Mouse (Mus musculus): ENCODE data around the gene Gm6408. TPM values are rescaled to one million over a fixed set of nuclear protein-coding genes. Genes with fewer than 3 reads are reported as not detected.

Gm6408 gene
- not detected for polyA plus RNA-seq (2015; fragmentation: Illumina TruSeq; extraction: RNeasy Lipid Tissue Mini Kit (QIAGEN cat#74804); ENCODE audit: insufficient read depth, low replicate concordance)

GRCm38 (mm10) chr5:146481665-146482064 is at the start of gene Gm6408:
TSS of gene Gm6408 (plus strand) at chr5:146481965.

GRCm38 (mm10) chr5:146491063-146491462 is 9.3 kb downstream of the Gm6408 start, which contains the start of gene Gm6370:
TSS of gene Gm6370 (plus strand) at chr5:146491363.

GRCm38 (mm10) chr5:146502099-146502498 is 20.3 kb downstream of the Gm6408 start, which contains the start of gene 4930449I24Rik:
TSS of gene 4930449I24Rik (plus strand) at chr5:146502399.

GRCm38 (mm10) chr5:146513823-146514222 is 32.1 kb downstream of the Gm6408 start, which contains the start of gene Gm3402:
TSS of gene Gm3402 (plus strand) at chr5:146514123.

GRCm38 (mm10) chr5:146525501-146525900 is 43.7 kb downstream of the Gm6408 start, which contains the start of gene Gm3404:
TSS of gene Gm3404 (plus strand) at chr5:146525801.

Other genes starting within 250 kb of the Gm6408 start
- gene Wasf3, start 97.0 kb upstream of the Gm6408 start, polyA plus RNA-seq (2015; fragmentation: Illumina TruSeq; extraction: RNeasy Lipid Tissue Mini Kit (QIAGEN cat#74804); ENCODE audit: insufficient read depth, low replicate concordance): 1.4 TPM
- gene Gm6370, start 9.4 kb downstream of the Gm6408 start, polyA plus RNA-seq (2015; fragmentation: Illumina TruSeq; extraction: RNeasy Lipid Tissue Mini Kit (QIAGEN cat#74804); ENCODE audit: insufficient read depth, low replicate concordance): not detected
- gene 4930449I24Rik, start 20.4 kb downstream of the Gm6408 start, polyA plus RNA-seq (2015; fragmentation: Illumina TruSeq; extraction: RNeasy Lipid Tissue Mini Kit (QIAGEN cat#74804); ENCODE audit: insufficient read depth, low replicate concordance): not detected
- gene Gm3402, start 32.2 kb downstream of the Gm6408 start, polyA plus RNA-seq (2015; fragmentation: Illumina TruSeq; extraction: RNeasy Lipid Tissue Mini Kit (QIAGEN cat#74804); ENCODE audit: insufficient read depth, low replicate concordance): not detected
- gene Gm3404, start 43.8 kb downstream of the Gm6408 start, polyA plus RNA-seq (2015; fragmentation: Illumina TruSeq; extraction: RNeasy Lipid Tissue Mini Kit (QIAGEN cat#74804); ENCODE audit: insufficient read depth, low replicate concordance): not detected
- not detected for gene Gm3409, start 55.7 kb downstream of the Gm6408 start, polyA plus RNA-seq (2015; fragmentation: Illumina TruSeq; extraction: RNeasy Lipid Tissue Mini Kit (QIAGEN cat#74804); ENCODE audit: insufficient read depth, low replicate concordance)
- gene Gm3415, start 74.2 kb downstream of the Gm6408 start, polyA plus RNA-seq (2015; fragmentation: Illumina TruSeq; extraction: RNeasy Lipid Tissue Mini Kit (QIAGEN cat#74804); ENCODE audit: insufficient read depth, low replicate concordance): not detected
- gene Gpr12, start 103.3 kb downstream of the Gm6408 start, polyA plus RNA-seq (2015; fragmentation: Illumina TruSeq; extraction: RNeasy Lipid Tissue Mini Kit (QIAGEN cat#74804); ENCODE audit: insufficient read depth, low replicate concordance): not detected